Mouse (Mus musculus) kidney, postnatal 0 days (tissue): ENCODE measurements around the gene Uck2. TPM values are rescaled to one million over a fixed set of nuclear protein-coding genes. Genes with fewer than 3 reads are reported as not detected.

Source experiments
- ATAC-seq: fragments of 200-750 bp; cut with Nextera tagmentation; replicated peaks from 2 replicates; pipeline ENCODE4 v1.8.0; 2017; ENCODE audit warnings: low read depth, moderate number of reproducible peaks, moderate TSS enrichment, moderate library complexity; ENCODE audit not compliant: low FRiP score
- DNase-seq: peaks from one replicate; pipeline ENCODE4 v3.0.0-alpha.2; 2016; ENCODE audit warnings: low spot score
- H3K27ac ChIP-seq: fragments of 300-500 bp; sonication (generic); 2 replicates; pipeline ENCODE4 v1.5.1; 2014; ENCODE audit warnings: mild to moderate bottlenecking
- H3K27me3 ChIP-seq: fragments of 300-500 bp; sonication (generic); 2 replicates; pipeline ENCODE4 v1.6.1; 2014; ENCODE audit warnings: low read length, mixed read lengths; ENCODE audit not compliant: insufficient read depth
- H3K36me3 ChIP-seq: fragments of 300-500 bp; sonication (generic); 2 replicates; pipeline ENCODE4 v1.6.1; 2014; ENCODE audit warnings: low read length, mixed read lengths; ENCODE audit not compliant: insufficient read depth
- H3K4me1 ChIP-seq: fragments of 300-500 bp; sonication (generic); replicated peaks from 2 replicates; pipeline ENCODE4 v1.6.1; 2014; ENCODE audit warnings: antibody characterized with exemption, low read length, mixed read lengths; ENCODE audit not compliant: insufficient read depth
- H3K4me2 ChIP-seq: fragments of 300-500 bp; sonication (generic); 2 replicates; pipeline ENCODE4 v1.6.1; 2014; ENCODE audit warnings: mild to moderate bottlenecking, low read length, moderate library complexity, mixed read lengths
- H3K4me3 ChIP-seq: fragments of 300-500 bp; sonication (generic); replicated peaks from 2 replicates; pipeline ENCODE4 v1.5.1; 2014; ENCODE audit warnings: low read depth, low read length
- H3K9ac ChIP-seq: fragments of 300-500 bp; sonication (generic); 2 replicates; pipeline ENCODE4 v1.6.1; 2014; ENCODE audit warnings: low read depth, low read length
- H3K9me3 ChIP-seq: fragments of 300-500 bp; sonication (generic); replicated peaks from 2 replicates; pipeline ENCODE4 v1.6.1; 2016; ENCODE audit warnings: low read length, inconsistent platforms, mixed read lengths
- CTCF ChIP-seq: IDR thresholded peaks from 2 replicates; pipeline ENCODE4 v1.5.1; 2016; ENCODE audit warnings: antibody characterized with exemption, low read depth, mild to moderate bottlenecking, moderate library complexity
- WGBS: fragments of 180-500 bp; shearing (Covaris S2); extraction: QIAGEN DNeasy Blood & Tissue Kit; methylation state at CpG from one replicate; pipeline ENCODE4 v1.1.7; 2014; 5-methylcytosine and 5-hydroxymethylcytosine counted together
- polyA plus RNA-seq: library from polyadenylated mRNA; unstranded; fragments of >200 nt; fragmentation: Nextera tagmentation; extraction: Ambion mirVana; gene quantifications from 2 replicates; pipeline ENCODE4 v1.2.1, GENCODE M21; 2015

Uck2 gene
- polyA plus RNA-seq, 1 experiment from 2014 or later: 51.0 TPM

DNA sequence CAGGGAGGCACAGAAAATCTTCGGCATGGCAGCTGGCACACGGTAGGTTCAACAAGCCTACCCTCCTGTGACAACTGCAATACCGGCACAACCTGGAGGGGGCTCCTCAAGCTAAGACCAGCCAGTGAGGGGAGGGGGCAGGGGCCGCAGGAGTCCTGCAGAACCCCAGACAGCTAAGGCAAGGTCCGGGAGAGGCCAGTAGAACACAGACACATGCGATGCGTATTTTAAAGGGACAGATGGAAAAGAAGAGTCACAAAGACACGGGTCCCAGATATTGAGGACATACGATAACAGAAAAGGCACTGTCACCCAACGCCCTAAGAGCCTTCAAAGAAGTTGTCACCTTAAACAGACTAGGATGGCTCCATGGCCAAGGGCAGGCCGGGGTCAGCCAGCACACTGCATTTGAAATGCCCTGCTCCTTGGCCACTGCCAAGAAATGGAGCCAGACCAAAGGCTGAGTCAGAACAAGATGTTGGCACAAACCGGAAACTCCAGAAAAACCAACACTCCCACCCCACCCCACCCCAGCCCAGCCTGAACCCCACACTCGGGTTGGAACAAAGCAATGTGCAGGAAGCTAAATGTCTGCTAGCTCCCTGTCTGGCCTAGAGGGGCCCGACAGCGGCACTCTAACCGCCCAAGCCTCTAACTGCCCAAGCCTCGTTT lies 53.4 kb downstream of the Uck2 start:
- Histone ChIP-seq H3K27ac (no peak overlapping the region), H3K4me3 (no peak overlapping the region), H3K36me3 (0 out of 2 replicates have a peak, but pooled peaks cover 14% of the 10 kb centered on the region), H3K4me2 (no peak overlapping the region), H3K9ac (no peak overlapping the region), H3K4me1 (no peaks in the 10 kb centered on the region), H3K27me3 (no peaks in the 10 kb centered on the region), H3K9me3 (no peaks in the 10 kb centered on the region)
- TF ChIP-seq CTCF: peak; percentile 46; the same call in 1 of the 2 replicates
- no peak for ATAC-seq
- DNase-seq: no peak
- 79% methylated on average over 17 of the region's 17 CpGs for WGBS

DNA sequence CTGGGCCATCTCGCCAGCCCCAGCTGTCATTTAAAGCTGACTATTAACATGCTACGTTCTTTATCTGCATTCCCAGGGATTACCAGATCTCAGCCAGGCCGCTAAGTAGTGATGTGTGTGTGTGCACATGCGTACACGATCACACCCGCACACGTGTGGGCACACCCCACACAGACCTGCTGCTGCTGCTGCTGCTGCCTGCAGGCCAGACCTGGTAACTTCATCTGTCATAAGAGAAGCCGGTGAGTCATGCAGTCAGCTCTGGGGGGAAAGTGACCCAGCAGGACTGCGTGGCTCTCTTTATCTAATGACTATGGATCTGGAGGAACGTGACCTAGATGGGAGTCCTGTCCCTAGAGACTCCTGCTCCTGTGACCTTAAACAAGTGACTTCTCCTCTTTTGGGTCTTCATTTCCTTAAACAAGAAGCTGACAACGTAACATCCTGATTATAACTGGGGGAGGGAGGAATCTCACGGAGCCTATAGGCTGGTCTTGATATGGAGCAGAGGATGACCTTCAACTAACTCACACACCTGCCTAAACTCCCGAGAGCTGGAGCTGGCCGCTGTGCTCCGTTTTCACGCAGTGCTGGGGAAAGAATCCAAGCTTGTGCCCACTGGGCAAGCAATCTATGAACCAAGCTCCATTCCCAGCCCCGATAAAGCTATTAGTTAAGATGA lies 54.0 kb downstream of the Uck2 start:
- TF ChIP-seq CTCF: no peak
- no peak overlapping the region for H3K27ac ChIP-seq
- no peak overlapping the region for H3K4me2 ChIP-seq
- no peaks in the 10 kb centered on the region for H3K9me3 ChIP-seq
- H3K4me1 ChIP-seq: no peaks in the 10 kb centered on the region
- H3K4me3 ChIP-seq: no peak overlapping the region
- 87% methylated on average over 17 of the region's 17 CpGs for WGBS
- ATAC-seq: 0 out of 2 replicates have a peak, but pooled peaks have one; percentile 50
- DNase-seq: no peak
- peaks cover 19% of the 10 kb centered on the region; the same call in 1 of the 2 replicates for H3K36me3 ChIP-seq
- H3K27me3 ChIP-seq: no peaks in the 10 kb centered on the region
- no peak overlapping the region for H3K9ac ChIP-seq

- Histone ChIP-seq H3K9ac (no peak overlapping the region), H3K9me3 (no peaks in the 10 kb centered on the region), H3K36me3 (peaks cover 10% of the 10 kb centered on the region; the same call in 1 of the 2 replicates), H3K4me3 (no peak overlapping the region), H3K4me1 (no peaks in the 10 kb centered on the region), H3K27me3 (no peaks in the 10 kb centered on the region), H3K4me2 (no peak overlapping the region), H3K27ac (no peak overlapping the region)
- DNase-seq (no peak), ATAC-seq (no peak)
- 78% methylated on average over 9 of the region's 9 CpGs for WGBS
- TF ChIP-seq CTCF: no peak
These were observed 62.6 kb downstream of the Uck2 start for GRCm38 (mm10) chr1:167222382-167223010.

DNA sequence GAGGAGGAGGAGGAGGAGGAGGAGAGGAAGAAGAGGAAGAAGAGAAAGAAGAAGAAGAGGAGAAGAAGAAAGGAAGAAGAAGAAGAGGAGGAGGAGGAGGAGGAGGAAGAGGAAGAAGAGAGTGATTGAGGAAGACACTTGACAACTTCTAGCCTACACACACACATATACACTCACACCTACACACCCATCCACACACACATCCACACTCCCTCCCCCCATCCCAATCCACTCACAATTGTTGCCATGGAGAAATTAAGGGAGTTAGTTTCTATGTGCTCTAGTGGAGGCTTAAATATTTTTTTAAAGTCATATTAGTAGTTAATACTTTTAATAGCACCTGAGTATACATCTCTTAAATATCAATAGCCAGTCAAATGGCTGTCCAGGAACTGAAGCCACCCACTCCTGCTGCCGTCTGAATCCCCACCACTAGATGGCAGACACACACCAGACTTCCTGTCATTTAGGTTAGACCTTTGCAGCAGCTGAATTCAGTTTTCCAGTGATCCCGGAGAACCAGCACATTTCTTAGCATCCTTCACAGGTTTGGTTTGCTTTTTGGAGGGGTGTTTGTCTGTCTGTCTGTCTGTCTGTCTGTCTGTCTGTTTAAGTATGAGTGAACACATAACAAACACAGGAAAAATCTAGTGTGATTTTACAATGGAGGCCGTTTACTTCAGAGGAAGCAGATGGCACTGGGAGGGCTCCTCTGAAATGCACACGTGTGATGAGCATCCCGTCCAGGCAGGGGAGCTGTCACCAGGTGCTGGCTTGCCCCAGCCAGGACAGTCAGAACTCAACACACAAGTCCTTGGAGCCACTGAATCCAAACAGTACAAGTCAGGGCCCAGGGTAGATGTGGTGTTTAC lies 64.6 kb downstream of the Uck2 start:
- Histone ChIP-seq H3K4me2 (no peak overlapping the region), H3K27ac (no peak overlapping the region), H3K9me3 (no peaks in the 10 kb centered on the region), H3K27me3 (no peaks in the 10 kb centered on the region), H3K4me3 (no peak overlapping the region), H3K9ac (no peak overlapping the region), H3K36me3 (0 out of 2 replicates have a peak, but pooled peaks cover 3% of the 10 kb centered on the region), H3K4me1 (no peaks in the 10 kb centered on the region)
- ATAC-seq: 0 out of 2 replicates have a peak, but pooled peaks have one; percentile 38
- peak; percentile 98 for TF ChIP-seq CTCF
- WGBS: 3% methylated on average over 5 of the region's 5 CpGs
- peak; percentile 89 for DNase-seq

GRCm38 (mm10) chr1:167215460-167215859 lies 69.7 kb downstream of the Uck2 start:
- Histone ChIP-seq H3K36me3 (no peaks in the 10 kb centered on the region), H3K4me3 (no peak overlapping the region), H3K9me3 (no peaks in the 10 kb centered on the region), H3K4me2 (no peak overlapping the region), H3K4me1 (no peaks in the 10 kb centered on the region), H3K27me3 (no peaks in the 10 kb centered on the region), H3K27ac (no peak overlapping the region), H3K9ac (no peak overlapping the region)
- ATAC-seq: no peak
- 72% methylated on average over 3 of the region's 3 CpGs for WGBS
- no peak for DNase-seq
- TF ChIP-seq CTCF: no peak

DNA sequence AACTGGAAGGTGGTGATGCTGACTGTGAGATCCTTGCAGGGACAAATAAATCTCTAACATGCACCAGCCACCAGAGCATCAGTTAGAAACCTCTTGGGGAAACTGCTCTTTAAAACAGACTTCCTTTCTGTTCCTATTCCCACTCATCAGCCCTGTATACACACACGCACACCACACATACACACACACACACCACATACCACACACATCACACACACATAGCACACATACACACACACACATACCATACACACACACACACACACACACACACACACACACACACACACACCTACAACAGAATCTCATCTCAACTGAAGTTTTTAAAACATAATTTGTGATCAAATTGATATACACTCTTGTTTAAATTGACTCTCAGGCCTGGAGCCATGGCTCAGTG lies 72.4 kb downstream of the Uck2 start:
- H3K4me2 ChIP-seq: no peak overlapping the region
- H3K9ac ChIP-seq: no peak overlapping the region
- H3K4me3 ChIP-seq: no peak overlapping the region
- TF ChIP-seq CTCF: no peak
- no peak overlapping the region for H3K27ac ChIP-seq
- no peaks in the 10 kb centered on the region for H3K9me3 ChIP-seq
- no peak for ATAC-seq
- no peaks in the 10 kb centered on the region for H3K4me1 ChIP-seq
- DNase-seq: no peak
- H3K27me3 ChIP-seq: no peaks in the 10 kb centered on the region
- 85% methylated on average over 1 of the region's 1 CpGs for WGBS
- no peaks in the 10 kb centered on the region for H3K36me3 ChIP-seq
